Mouse (Mus musculus): ENCODE results near the gene Mrpl2. TPM values are rescaled to one million over a fixed set of nuclear protein-coding genes. Genes with fewer than 3 reads are reported as not detected.

The Mrpl2 gene
- total RNA-seq, 1 experiment from 2014 or later, result 28.5 TPM

DNA sequence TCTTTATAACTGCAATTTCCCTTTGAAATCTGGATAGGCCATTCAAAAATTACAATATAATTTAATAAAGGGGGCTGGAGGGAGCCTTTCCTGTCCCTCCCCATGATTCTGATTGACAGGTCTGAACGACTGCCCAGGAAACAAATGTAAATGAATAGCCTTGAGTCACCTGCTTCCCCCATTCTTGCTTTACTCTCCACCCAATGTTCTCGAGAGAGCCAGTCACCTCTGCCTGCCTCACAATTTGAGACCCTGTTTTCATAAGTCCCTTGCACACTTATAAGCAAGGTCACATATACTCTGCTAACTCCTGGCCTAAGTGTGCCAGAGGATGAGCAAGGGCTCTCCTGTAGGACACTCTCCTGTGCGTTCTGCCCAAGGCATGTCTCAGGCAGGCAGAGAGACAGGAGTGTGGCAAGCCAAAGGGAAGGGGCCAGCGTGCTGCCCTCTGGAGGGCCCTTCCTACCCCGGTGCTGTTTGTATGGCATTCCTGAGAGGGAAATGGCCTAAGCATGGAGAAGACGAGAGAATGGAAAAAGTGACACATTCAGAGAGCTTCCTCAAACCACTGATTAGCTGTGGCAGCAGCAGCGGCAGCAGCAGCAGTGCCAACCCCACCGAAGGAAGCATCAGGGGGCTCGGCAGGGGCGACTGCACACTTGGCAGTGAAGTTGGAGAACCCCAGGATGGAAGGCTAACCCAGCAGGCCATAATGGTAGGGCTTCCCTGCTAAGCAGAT lies 22.0 kb upstream of the Mrpl2 start:
- no peak for ATAC-seq (replicated peaks; ENCODE audit: insufficient number of reproducible peaks, low FRiP score, low TSS enrichment, poor library complexity, severe bottlenecking)

DNA sequence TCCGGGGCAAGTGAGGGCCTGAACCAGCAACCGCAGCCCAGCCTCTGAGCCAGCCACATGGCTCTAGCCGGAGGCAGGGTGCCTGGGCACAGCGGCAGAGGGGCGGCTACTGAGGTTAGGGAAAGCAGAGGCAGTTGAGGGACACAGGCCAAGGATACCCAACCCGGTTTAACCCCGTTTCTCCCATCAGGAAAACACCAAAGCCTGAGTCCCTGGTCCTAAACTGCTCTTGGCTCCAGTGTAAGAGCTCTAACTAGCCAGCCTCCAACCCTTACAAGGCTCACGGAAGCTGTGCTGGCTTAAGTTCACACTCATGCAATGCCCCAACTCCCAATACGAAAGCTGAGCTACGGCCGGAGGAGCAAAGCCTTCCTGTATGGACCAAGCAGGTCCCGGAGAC lies 21.4 kb upstream of the Mrpl2 start:
- no peak for ATAC-seq (replicated peaks; ENCODE audit: insufficient number of reproducible peaks, low FRiP score, low TSS enrichment, poor library complexity, severe bottlenecking)

DNA sequence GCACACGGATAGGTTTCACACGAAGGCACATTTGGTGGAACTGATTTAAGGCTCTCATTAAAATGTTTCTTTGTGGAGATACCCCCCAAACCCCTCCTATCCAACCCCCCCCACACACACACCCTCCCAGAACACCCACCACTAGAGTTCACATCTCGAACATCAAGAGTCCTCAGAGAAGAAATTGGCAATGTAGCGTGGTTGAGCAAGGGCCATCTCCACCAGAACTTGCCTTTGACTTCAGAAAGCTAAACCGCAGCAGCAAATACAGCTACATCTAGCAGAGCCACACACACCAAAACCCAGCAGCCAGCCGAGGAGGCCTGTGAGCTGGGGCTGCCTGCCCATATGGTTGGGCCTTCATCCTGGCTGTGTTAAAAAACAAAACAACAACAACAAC lies 18.6 kb upstream of the Mrpl2 start:
- no peak for ATAC-seq (replicated peaks; ENCODE audit: insufficient number of reproducible peaks, low FRiP score, low TSS enrichment, poor library complexity, severe bottlenecking)

DNA sequence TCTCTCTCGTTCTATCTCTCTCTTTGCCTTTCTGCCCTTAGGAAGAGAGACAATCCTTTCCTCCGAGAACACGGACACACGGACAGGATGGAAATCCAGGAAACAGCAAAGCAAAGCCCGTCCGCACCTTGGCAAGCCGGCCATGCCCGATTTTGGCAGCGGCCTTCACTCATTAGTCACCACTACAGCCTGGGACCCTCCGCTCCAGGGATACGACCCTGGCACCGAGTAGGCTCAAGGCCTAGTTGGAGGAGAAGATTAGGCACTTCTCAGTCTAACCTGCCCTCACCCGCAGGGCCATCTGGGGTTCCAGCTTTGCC lies 17.6 kb upstream of the Mrpl2 start:
- ATAC-seq (replicated peaks; ENCODE audit: insufficient number of reproducible peaks, low FRiP score, low TSS enrichment, poor library complexity, severe bottlenecking), result no peak

DNA sequence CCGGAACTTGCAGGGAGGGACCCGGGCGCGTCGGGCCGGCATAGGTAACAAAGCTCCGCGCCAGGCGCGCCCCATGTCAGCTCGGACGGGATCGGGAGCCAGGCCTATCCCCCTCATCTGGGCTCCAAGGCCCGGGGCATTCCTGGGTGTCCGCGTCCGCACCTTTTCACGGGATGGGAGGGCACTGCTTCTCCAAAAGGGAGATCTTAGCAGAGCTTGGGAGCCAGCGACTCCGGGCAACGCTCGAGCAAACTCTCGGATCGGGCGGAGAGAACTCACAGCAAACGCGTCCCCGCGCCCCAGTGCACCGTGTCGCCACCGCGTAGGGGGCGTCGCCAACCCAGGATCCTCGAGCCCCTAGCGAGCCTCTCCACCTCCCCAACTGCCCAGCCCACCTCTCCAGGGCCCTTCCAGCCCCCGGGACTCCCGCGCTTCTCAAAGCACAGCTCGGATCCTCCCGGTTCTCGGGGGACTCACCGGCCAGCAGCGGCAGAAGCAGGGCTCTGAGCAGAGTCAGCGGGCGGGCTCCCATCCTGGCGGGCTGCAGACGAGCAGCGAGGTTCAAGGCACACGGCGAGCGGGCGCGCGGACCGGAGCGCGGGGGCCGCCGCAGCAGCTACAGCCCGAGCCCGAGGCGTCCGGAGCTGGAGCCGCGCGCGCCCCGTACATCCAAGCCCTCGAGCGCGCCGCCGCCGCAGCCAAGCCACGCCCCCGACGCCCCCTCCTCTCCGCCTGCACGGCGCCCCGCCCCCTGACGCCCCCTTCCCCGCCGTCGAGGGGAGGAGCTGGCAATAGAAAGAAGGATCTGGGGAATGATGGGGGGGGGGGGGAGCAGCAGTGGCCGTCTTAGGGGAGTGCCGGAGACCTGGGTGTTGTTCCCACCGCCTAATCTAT lies 17.0 kb upstream of the Mrpl2 start, which contains the start of gene Ptk7:
TSS of gene Ptk7 (minus strand) at position 714 of the 894 bp plus-strand sequence.
- no peak for ATAC-seq (replicated peaks; ENCODE audit: insufficient number of reproducible peaks, low FRiP score, low TSS enrichment, poor library complexity, severe bottlenecking)

DNA sequence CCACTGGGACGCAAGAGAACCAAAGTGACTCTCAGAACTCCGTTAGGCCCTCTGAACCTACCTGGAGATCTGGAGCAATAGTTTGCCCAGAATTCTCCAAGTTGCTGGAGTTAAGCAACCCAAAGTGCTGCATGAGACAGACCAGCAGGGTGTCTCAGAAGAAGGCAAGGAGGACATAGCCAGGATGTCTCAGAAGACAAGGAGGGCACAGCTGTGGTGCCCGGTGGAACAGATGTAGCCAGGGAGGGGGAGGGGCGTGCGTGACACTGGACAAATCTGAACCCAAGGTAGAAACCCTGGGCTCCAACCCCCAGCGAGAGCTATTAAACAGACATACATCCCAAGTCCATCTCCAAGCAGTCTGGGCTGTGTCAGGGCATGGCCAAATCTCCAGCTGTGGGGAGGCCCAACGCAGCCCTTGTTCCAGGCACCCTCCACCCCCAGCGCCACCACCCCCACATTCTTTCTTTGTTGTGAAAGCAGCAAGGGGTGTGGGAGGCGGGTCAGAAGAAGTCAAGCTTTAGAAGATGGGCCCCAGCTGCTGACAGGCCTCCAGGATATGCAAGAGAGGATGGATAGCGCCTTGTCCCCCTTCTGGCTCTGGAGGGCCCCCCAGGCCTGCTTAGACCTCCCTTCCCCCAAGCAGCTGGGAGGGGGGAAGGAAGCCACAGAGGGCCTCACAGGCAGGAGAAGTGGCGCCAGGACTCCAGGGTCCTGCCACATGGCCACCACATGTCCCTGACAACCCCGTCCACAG lies 16.2 kb upstream of the Mrpl2 start:
- no peak for ATAC-seq (replicated peaks; ENCODE audit: insufficient number of reproducible peaks, low FRiP score, low TSS enrichment, poor library complexity, severe bottlenecking)

DNA sequence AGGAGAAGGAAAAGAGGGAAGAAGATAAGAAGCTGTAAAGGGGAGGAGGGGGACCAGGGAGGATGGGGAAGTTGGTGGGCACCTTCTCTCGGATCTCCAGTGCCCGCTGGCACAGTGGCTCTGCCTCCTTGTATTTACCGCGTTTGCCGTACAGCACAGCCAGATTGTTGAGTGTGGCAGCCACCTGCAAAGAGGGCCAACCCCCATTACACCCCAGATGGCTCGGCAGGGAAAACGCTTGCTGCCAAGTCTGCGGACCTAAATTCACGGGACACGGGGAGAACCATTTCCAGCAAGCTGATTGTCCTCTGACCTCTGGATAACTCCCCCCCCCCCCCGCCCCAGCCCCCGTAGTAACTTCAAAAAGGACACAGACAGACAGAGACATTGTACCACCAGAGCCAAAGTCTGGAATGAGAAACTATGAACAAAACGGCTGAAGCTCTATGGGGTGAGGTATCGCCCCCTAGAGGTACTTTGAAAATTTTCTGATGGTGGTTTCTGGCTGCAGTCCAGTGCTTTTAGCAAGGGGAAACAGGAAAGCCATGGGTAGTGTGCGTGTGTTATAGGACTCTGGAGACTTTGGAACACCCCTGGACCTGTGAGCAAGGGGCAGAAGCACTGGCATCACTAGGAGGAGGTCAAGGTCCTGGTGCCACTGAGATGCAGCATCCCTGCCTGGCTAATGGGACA lies 9.1 kb upstream of the Mrpl2 start:
- peak; percentile 57 for ATAC-seq (replicated peaks; ENCODE audit: insufficient number of reproducible peaks, low FRiP score, low TSS enrichment, poor library complexity, severe bottlenecking)

DNA sequence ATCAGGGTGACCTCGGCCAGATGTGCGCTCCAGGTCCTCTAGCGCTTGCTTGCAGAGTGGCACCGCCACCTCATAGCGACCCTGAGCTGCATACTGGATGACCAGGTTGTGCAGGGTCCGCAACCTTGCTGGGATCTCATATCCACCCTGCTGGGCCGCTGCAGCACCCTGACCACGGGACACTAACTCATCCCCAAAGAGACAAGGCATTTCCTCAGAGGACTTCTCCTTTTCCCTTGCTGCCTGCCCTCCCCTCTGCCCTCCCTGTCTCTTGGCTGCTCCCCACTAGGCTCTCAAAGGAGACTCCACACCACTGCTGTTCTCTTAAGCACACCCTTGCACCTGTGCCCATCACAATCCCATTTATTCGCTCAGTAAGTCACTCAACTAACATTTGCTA lies 6.1 kb upstream of the Mrpl2 start:
- peak; percentile 20; the same call in 1 of the 2 replicates for ATAC-seq (replicated peaks; ENCODE audit: insufficient number of reproducible peaks, low FRiP score, low TSS enrichment, poor library complexity, severe bottlenecking)

DNA sequence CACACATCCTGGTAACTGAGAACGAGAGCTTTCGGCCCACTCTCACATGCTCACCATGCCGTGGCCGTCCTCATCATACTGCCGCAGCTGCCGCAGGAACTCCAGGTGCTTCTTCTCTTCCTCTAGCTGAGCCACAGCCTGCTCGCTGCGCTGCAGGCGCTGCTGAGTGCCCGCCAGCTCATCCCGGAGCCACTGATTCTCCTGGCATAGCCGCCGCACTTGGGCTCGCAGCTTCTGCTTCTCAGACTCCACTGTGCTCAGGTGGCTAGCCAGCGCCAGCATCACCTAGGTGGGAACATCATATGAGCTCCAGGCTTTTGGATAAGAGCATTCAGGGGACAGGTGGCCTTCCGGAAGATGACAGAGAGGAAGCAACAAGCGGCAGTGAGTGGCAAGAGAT lies 4.0 kb upstream of the Mrpl2 start:
- ATAC-seq (replicated peaks; ENCODE audit: insufficient number of reproducible peaks, low FRiP score, low TSS enrichment, poor library complexity, severe bottlenecking), result no peak

DNA sequence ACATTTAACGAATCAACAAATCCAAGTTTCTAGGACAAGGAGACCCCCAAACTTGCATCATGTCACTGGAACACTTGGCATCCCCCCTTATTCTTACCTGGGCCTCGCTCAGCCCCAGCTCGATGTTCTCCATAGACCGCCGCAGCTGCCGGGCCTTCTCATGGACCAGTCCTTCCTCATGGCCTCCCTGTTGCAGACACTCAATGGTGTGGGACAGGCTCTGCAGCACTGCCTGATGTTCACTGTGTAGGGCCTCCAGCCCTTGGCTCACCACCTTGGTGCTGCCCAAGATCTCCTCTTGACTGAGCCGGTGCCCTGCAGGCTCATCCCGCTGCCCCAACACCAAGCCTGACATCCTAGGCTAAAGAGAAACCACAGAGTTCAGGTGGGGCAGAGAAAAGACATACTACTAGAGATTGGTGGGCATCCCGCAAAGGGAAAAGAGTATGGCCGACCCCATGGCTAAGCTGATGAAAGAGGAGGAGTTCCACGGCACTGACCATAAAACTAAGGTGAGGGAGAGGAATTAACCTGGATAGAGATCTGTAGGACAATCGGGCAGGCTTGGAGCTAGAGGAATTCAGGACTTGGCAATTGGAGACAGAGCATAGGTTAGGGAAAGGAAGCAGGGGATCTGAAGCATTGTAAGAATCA lies 1.8 kb upstream of the Mrpl2 start:
- ATAC-seq (replicated peaks; ENCODE audit: insufficient number of reproducible peaks, low FRiP score, low TSS enrichment, poor library complexity, severe bottlenecking), result no peak

DNA sequence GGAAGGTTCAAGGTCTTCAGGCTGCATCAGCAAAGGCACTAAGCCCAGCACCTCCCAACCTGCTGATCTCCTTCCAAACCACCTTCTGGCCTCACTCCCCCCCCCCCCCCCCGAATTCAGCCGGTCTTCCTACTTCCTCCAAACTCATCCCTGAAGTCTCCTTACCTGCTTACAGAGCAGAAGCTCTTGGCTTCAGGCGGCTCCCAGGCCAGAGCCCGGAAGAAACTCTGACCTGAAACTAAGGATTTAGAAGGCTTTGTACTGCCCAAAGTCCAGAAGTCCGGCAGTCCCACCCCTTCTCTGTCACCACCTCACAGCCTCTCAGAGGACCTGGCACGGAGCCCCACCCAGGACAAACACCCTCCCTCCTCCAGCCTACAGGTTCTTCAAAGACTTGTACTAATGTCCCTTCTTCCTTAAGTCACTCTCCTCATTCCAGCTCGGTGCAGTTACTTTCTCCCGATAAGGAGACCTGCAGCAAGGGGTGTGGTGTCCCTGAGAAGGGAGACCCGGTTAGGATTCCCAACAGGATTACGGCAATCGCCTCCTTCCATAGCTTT lies 1.0 kb upstream of the Mrpl2 start:
- no peak for ATAC-seq (replicated peaks; ENCODE audit: insufficient number of reproducible peaks, low FRiP score, low TSS enrichment, poor library complexity, severe bottlenecking)

DNA sequence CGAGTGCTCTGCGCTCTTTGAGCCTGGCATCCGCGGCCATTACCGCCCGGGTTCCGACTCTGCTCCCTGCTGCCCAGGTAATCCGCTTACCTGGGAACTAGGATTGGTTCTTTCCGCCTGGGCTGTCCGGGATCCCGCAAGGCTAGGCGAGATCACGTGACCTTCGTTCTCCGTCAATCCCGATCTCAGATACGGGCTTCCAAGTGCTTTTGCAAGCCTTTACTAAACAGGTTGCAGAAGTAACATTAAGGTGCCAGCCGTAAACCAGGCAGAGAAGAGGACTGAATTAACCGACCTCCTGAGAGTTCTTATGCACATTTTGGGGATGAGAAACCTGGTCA lies 263 bp downstream of the Mrpl2 start:
- ATAC-seq (replicated peaks; ENCODE audit: insufficient number of reproducible peaks, low FRiP score, low TSS enrichment, poor library complexity, severe bottlenecking), result no peak

DNA sequence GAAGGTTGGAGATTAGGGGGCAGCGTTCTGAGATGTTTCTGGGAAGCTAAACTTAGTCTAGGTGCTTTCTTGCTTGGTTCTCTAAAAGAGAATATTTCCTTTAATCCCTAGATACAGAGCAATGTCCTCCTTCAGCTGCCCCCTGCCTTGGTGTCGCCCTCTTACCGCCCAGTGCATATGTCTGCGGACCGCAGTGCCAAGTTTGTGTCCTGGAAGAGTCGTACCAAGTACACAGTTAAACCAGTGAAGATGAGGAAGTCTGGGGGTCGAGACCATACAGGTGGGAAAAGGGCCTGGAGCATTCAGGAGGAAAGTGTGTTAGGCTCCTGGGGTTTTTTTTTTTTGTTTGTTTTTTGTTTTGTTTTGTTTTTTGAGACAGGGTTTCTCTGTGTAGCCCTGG lies 1.2 kb downstream of the Mrpl2 start:
- ATAC-seq (replicated peaks; ENCODE audit: insufficient number of reproducible peaks, low FRiP score, low TSS enrichment, poor library complexity, severe bottlenecking), result no peak

DNA sequence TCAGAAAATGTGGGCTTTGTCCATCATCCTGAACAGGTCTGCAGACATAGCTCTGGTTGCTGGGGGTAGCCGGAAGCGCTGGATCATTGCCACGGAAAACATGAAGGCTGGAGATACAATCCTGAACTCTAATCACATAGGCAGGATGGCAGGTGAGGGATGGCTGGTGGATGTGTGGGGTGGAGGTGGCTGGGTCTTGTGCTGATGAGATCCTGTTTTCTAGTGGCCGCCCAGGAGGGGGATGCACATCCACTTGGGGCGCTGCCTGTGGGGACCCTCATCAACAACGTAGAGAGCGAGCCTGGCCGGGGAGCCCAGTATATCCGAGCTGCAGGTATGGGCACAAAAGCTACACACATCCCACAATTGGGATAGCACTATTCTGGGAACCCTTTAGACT lies 2.4 kb downstream of the Mrpl2 start:
- ATAC-seq (replicated peaks; ENCODE audit: insufficient number of reproducible peaks, low FRiP score, low TSS enrichment, poor library complexity, severe bottlenecking), result no peak

DNA sequence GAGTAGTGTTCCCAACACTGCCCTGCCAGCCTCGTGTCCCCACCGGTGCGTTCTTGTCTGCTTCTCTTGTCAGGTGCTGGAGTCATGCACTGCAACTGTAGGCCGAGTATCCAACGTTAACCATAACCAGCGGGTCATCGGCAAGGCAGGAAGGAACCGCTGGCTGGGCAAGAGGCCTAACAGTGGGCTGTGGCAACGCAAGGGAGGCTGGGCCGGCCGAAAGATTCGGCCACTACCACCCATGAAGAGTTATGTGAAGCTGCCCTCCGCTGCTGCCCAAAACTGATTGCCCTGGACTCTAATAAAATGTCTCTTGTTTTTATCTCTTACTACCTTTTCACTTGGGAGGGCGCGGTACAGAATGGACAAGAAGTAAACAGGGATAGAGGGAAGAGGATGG lies 3.8 kb downstream of the Mrpl2 start:
- no peak for ATAC-seq (replicated peaks; ENCODE audit: insufficient number of reproducible peaks, low FRiP score, low TSS enrichment, poor library complexity, severe bottlenecking)

DNA sequence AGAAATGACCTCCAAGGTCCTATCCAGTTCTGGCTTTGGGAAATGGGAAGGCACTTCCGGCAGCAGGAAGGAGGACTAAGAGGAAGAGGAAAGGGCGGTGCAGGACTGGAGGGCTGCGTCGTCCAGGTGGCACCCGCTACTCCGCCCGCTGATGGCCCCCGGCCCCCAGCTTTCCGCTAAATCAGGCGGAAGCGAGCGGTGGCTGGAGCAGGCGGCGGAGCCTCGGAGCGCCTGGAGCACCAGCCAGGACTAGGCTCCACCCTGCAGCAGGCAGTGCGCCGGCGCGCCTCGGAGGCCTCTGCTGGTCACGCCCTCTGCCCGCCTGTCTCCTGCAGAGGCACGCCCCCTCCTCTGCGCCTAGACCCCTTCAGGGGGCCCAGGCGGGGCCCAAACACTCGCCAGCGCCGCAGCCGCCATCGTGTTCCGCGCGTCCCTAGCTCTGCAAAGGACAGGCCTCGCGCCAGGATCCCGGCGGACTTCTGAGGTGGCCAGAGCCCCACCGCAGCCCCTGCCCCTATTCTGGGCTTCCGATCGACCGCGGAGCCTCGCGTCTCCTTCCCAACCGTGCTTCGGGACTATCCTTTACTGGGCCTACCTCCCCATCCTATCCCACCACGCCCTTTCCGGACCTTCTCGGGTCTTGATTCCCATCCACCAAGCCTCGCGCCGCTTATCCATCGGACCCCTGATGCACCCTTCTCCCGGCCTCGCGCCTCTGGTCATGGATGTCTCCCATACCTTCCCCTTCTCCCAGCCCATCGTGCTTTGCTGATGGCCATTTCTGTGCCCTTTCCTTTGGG lies 4.4 kb downstream of the Mrpl2 start, which contains the start of gene Cul7:
TSS of gene Cul7 (plus strand) at position 106 of the 800 bp plus-strand sequence.
- ATAC-seq (replicated peaks; ENCODE audit: insufficient number of reproducible peaks, low FRiP score, low TSS enrichment, poor library complexity, severe bottlenecking), result peak; percentile 31; the same call in 1 of the 2 replicates

DNA sequence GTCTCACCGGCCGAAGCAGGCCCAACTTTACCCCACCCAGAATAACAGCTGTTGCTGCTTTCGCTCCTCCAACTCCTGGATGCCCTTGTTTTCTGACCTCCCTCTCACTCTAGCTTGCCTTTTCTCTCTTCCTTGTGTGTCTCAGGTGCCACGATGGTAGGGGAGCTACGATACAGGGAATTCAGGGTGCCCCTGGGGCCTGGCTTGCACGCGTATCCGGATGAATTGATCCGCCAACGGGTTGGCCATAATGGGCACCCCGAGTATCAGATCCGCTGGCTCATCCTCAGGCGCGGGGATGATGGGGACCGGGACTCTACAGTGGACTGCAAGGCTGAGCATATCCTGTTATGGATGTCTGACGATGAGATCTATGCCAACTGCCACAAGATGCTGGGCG lies 5.3 kb downstream of the Mrpl2 start:
- ATAC-seq (replicated peaks; ENCODE audit: insufficient number of reproducible peaks, low FRiP score, low TSS enrichment, poor library complexity, severe bottlenecking), result no peak
